Mouse (Mus musculus): ENCODE measurements around the gene Ncmap. TPM values are rescaled to one million over a fixed set of nuclear protein-coding genes. Genes with fewer than 3 reads are reported as not detected.

Ncmap gene
- polyA plus RNA-seq, 1 experiment from 2014 or later: 0.14 TPM

- Histone ChIP-seq H3K36me3 (replicated peaks; ENCODE audit: insufficient read depth, low read length) (peaks cover 2% of the 10 kb centered on the region; the same call in 1 of the 2 replicates), H3K27ac (ENCODE audit: low read depth) (no peak overlapping the region), H3K27me3 (ENCODE audit: insufficient read depth, low read length) (no peaks in the 10 kb centered on the region), H3K4me1 (ENCODE audit: insufficient read depth) (no peaks in the 10 kb centered on the region; the same call in 1 of the 2 replicates), H3K4me3 (ENCODE audit: low read depth, low read length) (no peak overlapping the region), H3K4me2 (ENCODE audit: low read depth, low read length) (no peak overlapping the region), H3K9me3 (ENCODE audit: low read length) (no peaks in the 10 kb centered on the region), H3K9ac (replicated peaks) (no peak overlapping the region)
- ATAC-seq: no peak
- no peak for TF ChIP-seq EP300 (IDR thresholded peaks at IDR 0.05; ENCODE audit: low read depth)
- no peak for TF ChIP-seq CTCF (IDR thresholded peaks at IDR 0.05; ENCODE audit: low read depth)
- WGBS (ENCODE audit: insufficient replicate concordance): 73% methylated on average over 9 of the region's 9 CpGs
- DNase-seq: no peak
These were observed 27.6 kb upstream of the Ncmap start for GRCm38 (mm10) chr4:135425625-135426024.

GRCm38 (mm10) chr4:135420961-135421360, 22.9 kb upstream of the Ncmap start:
- no peaks in the 10 kb centered on the region for H3K27me3 ChIP-seq (ENCODE audit: insufficient read depth, low read length)
- no peak for ATAC-seq
- H3K27ac ChIP-seq (ENCODE audit: low read depth): no peak overlapping the region
- H3K4me2 ChIP-seq (ENCODE audit: low read depth, low read length): no peak overlapping the region
- H3K4me3 ChIP-seq (ENCODE audit: low read depth, low read length): no peak overlapping the region
- H3K9ac ChIP-seq (replicated peaks): no peak overlapping the region
- 87% methylated on average over 13 of the region's 13 CpGs for WGBS (ENCODE audit: insufficient replicate concordance)
- no peak for TF ChIP-seq EP300 (IDR thresholded peaks at IDR 0.05; ENCODE audit: low read depth)
- no peak for TF ChIP-seq CTCF (IDR thresholded peaks at IDR 0.05; ENCODE audit: low read depth)
- H3K4me1 ChIP-seq (ENCODE audit: insufficient read depth): no peaks in the 10 kb centered on the region; the same call in 1 of the 2 replicates
- DNase-seq: no peak
- no peaks in the 10 kb centered on the region for H3K9me3 ChIP-seq (ENCODE audit: low read length)
- peaks cover 6% of the 10 kb centered on the region; the same call in 1 of the 2 replicates for H3K36me3 ChIP-seq (replicated peaks; ENCODE audit: insufficient read depth, low read length)

- H3K9me3 ChIP-seq (ENCODE audit: low read length): no peaks in the 10 kb centered on the region
- DNase-seq: no peak
These were observed 22.4 kb upstream of the Ncmap start for GRCm38 (mm10) chr4:135420416-135420815.

GRCm38 (mm10) chr4:135419996-135420395, 22.0 kb upstream of the Ncmap start:
- Histone ChIP-seq H3K4me3 (ENCODE audit: low read depth, low read length) (no peak overlapping the region), H3K27ac (ENCODE audit: low read depth) (no peak overlapping the region), H3K36me3 (replicated peaks; ENCODE audit: insufficient read depth, low read length) (peaks cover 6% of the 10 kb centered on the region; the same call in 1 of the 2 replicates), H3K4me2 (ENCODE audit: low read depth, low read length) (no peak overlapping the region), H3K9ac (replicated peaks) (no peak overlapping the region), H3K27me3 (ENCODE audit: insufficient read depth, low read length) (no peaks in the 10 kb centered on the region), H3K9me3 (ENCODE audit: low read length) (no peaks in the 10 kb centered on the region), H3K4me1 (ENCODE audit: insufficient read depth) (no peaks in the 10 kb centered on the region; the same call in 1 of the 2 replicates)
- no peak for ATAC-seq
- no peak for DNase-seq
- TF ChIP-seq CTCF (IDR thresholded peaks at IDR 0.05; ENCODE audit: low read depth): no peak
- no peak for TF ChIP-seq EP300 (IDR thresholded peaks at IDR 0.05; ENCODE audit: low read depth)
- WGBS (ENCODE audit: insufficient replicate concordance): 82% methylated on average over 21 of the region's 21 CpGs

More at GRCm38 (mm10) chr4:135420416-135420815, 22.4 kb upstream of the Ncmap start:
- no peak for TF ChIP-seq CTCF (IDR thresholded peaks at IDR 0.05; ENCODE audit: low read depth)
- no peak for TF ChIP-seq EP300 (IDR thresholded peaks at IDR 0.05; ENCODE audit: low read depth)
- no peak overlapping the region for H3K27ac ChIP-seq (ENCODE audit: low read depth)
- no peaks in the 10 kb centered on the region; the same call in 1 of the 2 replicates for H3K4me1 ChIP-seq (ENCODE audit: insufficient read depth)
- WGBS (ENCODE audit: insufficient replicate concordance): 84% methylated on average over 11 of the region's 11 CpGs
- ATAC-seq: no peak
- no peak overlapping the region for H3K4me2 ChIP-seq (ENCODE audit: low read depth, low read length)
- H3K36me3 ChIP-seq (replicated peaks; ENCODE audit: insufficient read depth, low read length): peaks cover 6% of the 10 kb centered on the region; the same call in 1 of the 2 replicates
- no peak overlapping the region for H3K9ac ChIP-seq (replicated peaks)
- no peaks in the 10 kb centered on the region for H3K27me3 ChIP-seq (ENCODE audit: insufficient read depth, low read length)
- H3K4me3 ChIP-seq (ENCODE audit: low read depth, low read length): no peak overlapping the region

GRCm38 (mm10) chr4:135416367-135416766, 18.3 kb upstream of the Ncmap start:
- ATAC-seq (peak; percentile 35; the same call in 1 of the 2 replicates), DNase-seq (no peak)
- Histone ChIP-seq H3K36me3 (replicated peaks; ENCODE audit: insufficient read depth, low read length) (0 out of 2 replicates have a peak, but pooled peaks cover 3% of the 10 kb centered on the region), H3K27ac (ENCODE audit: low read depth) (no peak overlapping the region), H3K27me3 (ENCODE audit: insufficient read depth, low read length) (no peaks in the 10 kb centered on the region), H3K9me3 (ENCODE audit: low read length) (no peaks in the 10 kb centered on the region), H3K4me3 (ENCODE audit: low read depth, low read length) (0 out of 2 replicates have a peak overlapping the region, but pooled peaks have one; percentile 15), H3K9ac (replicated peaks) (no peak overlapping the region), H3K4me1 (ENCODE audit: insufficient read depth) (no peaks in the 10 kb centered on the region; the same call in 1 of the 2 replicates), H3K4me2 (ENCODE audit: low read depth, low read length) (peak overlapping the region; percentile 57)
- 44% methylated on average over 21 of the region's 21 CpGs for WGBS (ENCODE audit: insufficient replicate concordance)
- TF ChIP-seq EP300 (IDR thresholded peaks at IDR 0.05; ENCODE audit: low read depth) (no peak), CTCF (IDR thresholded peaks at IDR 0.05; ENCODE audit: low read depth) (no peak)

GRCm38 (mm10) chr4:135413491-135413890, 15.5 kb upstream of the Ncmap start:
- Histone ChIP-seq H3K36me3 (replicated peaks; ENCODE audit: insufficient read depth, low read length) (0 out of 2 replicates have a peak, but pooled peaks cover 3% of the 10 kb centered on the region), H3K9me3 (ENCODE audit: low read length) (no peaks in the 10 kb centered on the region), H3K4me3 (ENCODE audit: low read depth, low read length) (no peak overlapping the region), H3K4me1 (ENCODE audit: insufficient read depth) (no peaks in the 10 kb centered on the region; the same call in 1 of the 2 replicates), H3K27me3 (ENCODE audit: insufficient read depth, low read length) (no peaks in the 10 kb centered on the region), H3K9ac (replicated peaks) (no peak overlapping the region), H3K4me2 (ENCODE audit: low read depth, low read length) (no peak overlapping the region), H3K27ac (ENCODE audit: low read depth) (no peak overlapping the region)
- TF ChIP-seq CTCF (IDR thresholded peaks at IDR 0.05; ENCODE audit: low read depth) (no peak), EP300 (IDR thresholded peaks at IDR 0.05; ENCODE audit: low read depth) (no peak)
- no peak for ATAC-seq
- WGBS (ENCODE audit: insufficient replicate concordance): 74% methylated on average over 8 of the region's 8 CpGs
- DNase-seq: no peak
